Mouse (Mus musculus) layer of hippocampus, adult 8-10 months (tissue): ENCODE measurements around the gene Pard3b. TPM values are rescaled to one million over a fixed set of nuclear protein-coding genes. Genes with fewer than 3 reads are reported as not detected.
A peak's percentile ranks its signal among the peaks of the same experiment; 100 is the strongest.

Source experiments
- DNase-seq, 2 experiments: peaks; one replicate each; pipeline ENCODE4 v3.0.0; 2022; ENCODE audit warnings: low spot score in 2 of 2
- total RNA-seq, 4 experiments: library from RNA; stranded (reverse); gene quantifications; 2 replicates each; pipeline ENCODE4 v1.2.4; 2022

Pard3b gene
- total RNA-seq, 4 experiments from 2014 or later = 3.5 to 6.4 (median 5.8) TPM

GRCm38 (mm10) chr1:62437493-62437892 lies 798.9 kb downstream of the Pard3b start:
- DNase-seq = no peak

DNA sequence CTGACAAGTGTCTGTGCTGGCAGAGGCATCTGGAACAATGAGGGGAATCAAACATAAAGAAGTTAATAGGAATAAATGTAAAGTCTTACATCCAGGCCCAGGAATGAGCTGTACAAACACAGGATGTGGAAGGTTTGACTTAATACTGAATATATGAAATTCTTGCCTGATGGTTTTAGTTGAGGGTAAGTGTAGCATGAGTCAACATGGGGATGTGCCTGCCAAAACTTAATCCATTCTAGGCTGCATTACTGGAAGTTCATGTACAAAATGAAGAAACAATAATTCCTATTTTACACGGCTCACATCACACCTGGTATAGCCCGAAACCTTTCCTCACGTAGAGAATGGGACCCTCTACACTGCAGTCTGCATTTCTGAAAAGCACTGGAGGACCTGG lies 805.8 kb downstream of the Pard3b start:
- no peak for DNase-seq

DNA sequence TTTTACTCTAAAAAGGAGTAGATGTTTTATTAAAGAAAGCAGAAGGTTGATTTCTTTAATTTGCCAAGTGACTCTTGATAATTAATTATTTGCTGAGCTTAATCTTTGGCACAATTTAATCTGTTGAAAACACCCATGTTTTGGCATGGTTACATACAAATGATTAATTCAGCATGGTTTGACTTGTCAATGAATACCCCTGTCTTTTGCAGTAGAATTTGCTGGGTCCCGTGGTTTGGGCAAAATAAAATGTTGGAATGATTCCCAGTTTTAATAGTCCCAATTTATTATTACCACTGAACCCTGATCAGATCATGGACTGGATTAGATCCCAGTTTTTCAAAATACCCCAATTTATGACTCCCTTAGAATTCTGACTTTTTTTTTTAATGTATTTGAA lies 808.2 kb downstream of the Pard3b start:
- no peak for DNase-seq

DNA sequence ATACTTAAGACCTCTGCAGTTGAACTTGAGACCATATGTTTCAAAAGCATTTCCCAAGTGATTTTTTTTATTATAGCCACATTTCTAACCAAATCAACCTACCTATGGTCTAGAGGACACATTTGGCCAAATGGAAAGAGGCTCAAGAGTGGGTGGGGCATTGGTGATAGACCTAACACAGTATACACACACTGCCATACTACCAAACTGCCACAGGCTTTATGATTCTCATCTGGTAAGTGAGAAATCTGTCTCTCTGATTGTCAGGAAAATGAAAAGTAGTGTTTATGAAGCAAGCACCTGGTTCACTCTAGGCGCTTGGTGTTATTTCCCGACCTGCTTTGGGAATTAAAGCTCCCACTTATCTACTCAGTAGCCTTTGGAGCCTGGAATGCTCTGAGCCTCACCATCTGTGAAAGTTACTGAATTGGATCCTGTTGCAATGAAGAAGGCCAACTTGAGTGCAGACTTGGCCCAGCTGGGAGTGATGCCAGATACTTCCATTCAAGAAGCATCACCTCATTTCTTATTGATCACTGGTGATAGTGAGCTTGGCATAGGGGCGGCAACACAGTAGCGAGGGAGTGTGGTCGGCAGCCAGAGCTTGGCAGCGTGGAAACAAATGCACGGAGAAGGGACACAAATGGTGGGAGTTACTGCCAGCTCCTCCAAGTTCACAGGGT lies 810.7 kb downstream of the Pard3b start:
- DNase-seq = no peak

DNA sequence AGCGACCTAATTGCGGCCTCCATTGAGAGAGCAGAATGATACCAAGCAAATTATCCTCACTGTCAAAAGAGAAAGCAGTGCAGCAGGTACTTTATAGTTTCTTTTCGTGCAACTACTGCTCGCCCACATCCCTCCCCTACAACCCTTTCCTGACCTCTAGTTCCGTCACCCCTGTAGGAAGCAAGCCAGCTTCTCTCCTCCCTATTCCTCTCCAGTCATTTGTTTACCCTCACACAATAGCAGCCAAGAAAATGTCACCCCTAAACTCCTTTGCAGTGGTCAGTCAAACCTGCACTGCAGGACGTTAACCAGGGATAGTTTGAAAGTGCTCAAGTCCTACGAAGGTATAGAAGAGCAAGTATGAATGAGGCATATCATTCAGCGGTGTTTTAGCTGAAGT lies 826.9 kb downstream of the Pard3b start:
- DNase-seq = no peak

DNA sequence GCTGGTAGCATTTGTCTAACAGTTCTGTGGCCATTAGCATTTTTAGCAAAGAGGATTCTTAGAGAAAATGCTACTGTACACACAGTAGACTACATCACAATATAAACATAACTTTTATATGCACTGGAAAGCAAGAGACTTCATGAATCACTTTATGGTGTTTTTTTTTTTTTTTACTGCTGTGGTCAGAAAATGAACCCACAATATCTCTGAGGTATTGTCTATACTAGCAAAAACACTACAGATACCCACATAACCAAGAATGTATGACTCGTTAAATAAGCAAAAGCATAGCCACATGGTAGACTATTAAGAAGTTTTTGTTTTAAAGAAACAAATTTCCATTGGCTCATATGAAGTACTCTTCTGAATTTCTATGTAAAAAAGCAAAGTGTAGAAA lies 827.9 kb downstream of the Pard3b start:
- no peak for DNase-seq

DNA sequence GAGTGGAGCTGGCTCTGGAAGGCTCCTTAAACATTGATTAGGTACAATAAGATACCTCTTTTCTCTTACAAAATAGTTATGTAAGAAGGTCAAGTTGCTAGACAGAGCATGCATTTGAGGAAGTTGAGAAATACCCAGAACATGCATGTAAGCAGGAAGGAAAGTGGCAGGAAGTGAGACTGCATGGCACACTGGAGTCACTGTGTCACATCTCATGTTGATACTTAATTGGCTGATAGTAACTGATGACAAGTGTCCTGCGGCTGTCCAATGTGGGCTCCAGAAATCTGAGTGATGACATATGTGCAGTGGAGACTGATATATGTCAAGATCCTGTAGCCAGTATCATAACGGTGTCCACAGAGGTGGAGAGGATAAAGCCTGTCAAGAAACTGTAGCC lies 844.4 kb downstream of the Pard3b start:
- DNase-seq = no peak

- DNase-seq = no peak
These were observed 850.2 kb downstream of the Pard3b start for GRCm38 (mm10) chr1:62488871-62489270.

DNA sequence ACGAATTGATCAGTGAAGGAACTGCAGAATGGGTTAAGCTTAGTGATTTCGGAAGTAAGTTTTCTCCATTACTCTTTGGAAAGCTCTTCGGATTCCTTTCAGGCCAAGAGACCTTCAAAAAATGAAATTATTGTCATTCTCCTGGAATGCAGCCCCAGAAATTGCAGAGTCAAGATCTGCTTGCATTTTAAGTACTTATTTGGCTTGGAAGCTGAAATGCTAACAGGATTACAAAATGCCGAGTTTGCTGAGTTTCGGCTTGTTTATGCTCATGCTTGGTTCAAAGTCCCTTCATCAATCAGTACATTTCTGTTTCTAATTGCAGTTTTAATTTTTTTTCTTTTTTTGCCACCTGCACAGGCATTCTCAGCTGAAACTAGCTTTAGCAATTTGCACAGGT lies 860.5 kb downstream of the Pard3b start:
- no peak for DNase-seq

DNA sequence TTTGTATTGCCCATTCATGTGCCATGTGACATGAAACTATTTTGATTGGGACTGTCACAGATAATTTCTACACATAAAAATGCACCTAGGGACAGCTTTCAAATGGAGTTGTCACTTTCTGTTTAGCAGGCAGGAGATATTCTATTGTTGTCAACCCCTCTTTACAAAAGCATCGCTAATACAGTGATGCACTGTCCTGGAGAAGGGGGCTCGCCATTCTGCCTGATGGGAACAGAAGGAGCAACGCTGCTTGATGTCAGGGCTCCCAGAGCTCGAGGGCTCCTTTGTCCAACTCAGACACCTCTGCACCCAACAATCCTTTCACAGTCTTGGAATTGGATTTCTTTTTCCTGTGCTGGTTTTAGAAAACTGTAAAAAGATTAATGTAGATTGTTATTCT lies 871.9 kb downstream of the Pard3b start:
- DNase-seq = no peak

GRCm38 (mm10) chr1:62511681-62512080 lies 873.1 kb downstream of the Pard3b start:
- no peak for DNase-seq

DNA sequence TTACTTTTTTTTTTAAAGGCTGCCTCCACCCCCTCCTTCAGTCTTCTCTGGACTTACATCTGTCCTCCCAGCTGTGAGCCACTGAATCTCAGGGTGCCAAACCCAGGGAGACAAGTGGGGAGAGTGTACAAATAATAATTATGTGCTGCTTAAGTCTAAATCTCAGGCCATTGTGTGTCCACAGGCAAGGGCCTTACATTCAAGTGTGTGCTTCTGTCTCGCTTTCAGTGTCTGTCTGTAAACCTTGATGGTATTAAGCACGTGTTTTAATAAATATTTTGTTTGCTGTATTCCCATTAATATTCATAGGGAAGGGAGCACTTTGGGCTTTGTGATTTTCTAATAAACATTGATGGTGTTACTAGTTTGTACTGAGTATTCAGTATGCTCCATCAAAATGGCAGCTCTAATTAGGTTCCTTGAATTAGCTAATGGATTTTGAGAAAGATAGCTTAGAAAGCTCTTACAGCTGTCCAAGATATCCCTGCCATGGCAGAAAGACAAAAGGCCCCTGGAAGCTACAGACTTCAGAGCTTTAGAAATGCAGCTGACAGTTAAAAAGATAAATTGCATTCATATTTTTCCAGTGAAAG lies 880.1 kb downstream of the Pard3b start:
- DNase-seq = no peak

- no peak for DNase-seq
These were observed 882.7 kb downstream of the Pard3b start for GRCm38 (mm10) chr1:62521368-62521767.

DNA sequence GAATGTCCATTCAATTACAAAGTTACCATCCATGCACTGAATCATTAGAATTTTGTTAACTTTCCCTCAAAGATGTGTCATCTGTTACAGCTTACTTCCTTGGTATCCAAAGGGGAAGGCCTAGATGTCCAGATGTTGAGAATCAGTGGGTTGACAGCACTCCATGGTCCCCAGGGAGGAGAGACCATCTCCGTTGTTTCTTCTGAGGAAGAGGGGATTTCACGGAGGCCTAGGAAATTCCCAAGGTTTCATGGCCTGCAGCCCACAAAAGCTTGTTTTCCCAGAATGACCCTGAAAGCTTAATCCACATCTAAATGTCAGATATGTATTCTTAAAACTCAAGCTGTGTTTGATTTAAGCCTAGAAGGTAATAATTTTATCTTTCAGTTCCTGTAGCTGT lies 884.1 kb downstream of the Pard3b start:
- no peak for DNase-seq

DNA sequence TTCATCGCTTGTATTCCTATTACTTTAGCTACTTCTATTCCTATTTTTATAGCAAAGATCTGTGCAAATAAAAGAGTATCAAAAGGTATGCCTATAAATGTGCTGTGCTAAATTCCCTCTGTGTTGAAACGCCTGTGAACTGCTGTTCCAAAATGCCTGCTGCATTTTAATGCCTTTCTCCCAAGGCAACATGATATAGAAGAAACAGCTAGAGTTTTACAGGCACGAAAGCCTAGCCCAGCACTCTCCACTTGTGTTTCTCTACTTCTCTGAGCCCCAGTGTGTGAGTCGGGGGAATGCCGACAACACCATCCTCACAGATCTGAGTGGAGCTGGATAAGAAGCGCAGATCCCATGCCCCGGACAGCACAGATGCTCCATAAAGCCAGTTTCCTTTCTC lies 889.2 kb downstream of the Pard3b start:
- no peak for DNase-seq

- no peak for DNase-seq
These were observed 891.3 kb downstream of the Pard3b start for GRCm38 (mm10) chr1:62529941-62530340.

DNA sequence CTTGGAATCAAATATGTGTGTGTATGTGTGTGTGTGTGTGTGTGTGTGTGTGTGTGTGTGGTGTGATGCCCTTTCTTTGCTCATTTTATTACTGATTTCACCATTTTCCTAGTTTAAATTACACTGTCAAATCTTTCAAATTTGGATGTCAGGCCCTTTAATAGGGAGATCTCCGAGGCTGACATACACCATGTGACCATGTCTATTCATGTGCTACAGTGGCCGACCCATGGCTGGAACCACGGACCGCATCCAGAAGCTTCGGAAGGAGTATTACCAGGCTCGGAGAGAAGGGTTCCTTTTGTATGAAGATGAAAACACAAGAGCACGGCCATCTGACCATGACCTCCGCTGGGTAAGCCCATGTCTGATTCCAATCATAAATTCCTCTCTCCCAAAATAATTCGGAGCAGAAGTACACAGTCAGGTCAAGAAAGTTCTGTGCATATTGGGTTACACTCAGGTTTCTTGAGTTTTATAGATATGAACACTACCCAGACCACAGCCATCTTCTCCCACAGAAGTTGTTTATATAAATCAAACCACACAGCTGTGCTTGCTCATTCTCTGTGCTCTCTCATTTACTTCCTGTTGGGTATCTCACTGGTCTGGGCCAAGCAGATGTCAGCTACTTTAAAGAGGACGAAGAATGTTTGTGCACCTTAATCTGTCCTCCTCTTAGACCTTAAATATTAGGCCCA lies 894.0 kb downstream of the Pard3b start:
- DNase-seq = no peak

- no peak for DNase-seq
These were observed 910.3 kb downstream of the Pard3b start for GRCm38 (mm10) chr1:62548953-62549352.

GRCm38 (mm10) chr1:62550546-62550945 lies 911.9 kb downstream of the Pard3b start:
- no peak for DNase-seq

DNA sequence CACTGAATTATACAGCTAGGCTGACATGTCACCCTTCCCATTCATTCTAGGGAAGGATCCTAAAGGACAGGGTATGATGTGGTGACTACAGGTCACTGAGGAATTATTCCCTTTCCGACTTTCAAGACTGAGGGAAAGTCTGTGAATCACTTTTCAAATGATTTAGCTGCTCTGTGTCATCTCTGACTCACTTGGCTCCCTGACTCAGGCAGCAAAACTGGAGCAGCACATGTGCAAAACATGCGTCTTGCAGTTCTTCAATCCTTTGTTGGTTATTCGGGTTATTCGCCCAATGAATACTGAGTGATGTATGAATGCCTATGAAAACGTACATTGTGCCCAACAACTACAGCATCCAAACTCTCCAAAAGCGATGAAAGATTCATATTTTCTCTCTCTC lies 912.9 kb downstream of the Pard3b start:
- DNase-seq = peak; percentile 4 to 11

GRCm38 (mm10) chr1:62555838-62556237 lies 917.2 kb downstream of the Pard3b start:
- no peak for DNase-seq

GRCm38 (mm10) chr1:62562987-62563386 lies 924.4 kb downstream of the Pard3b start:
- no peak for DNase-seq
